Mouse (Mus musculus) liver (tissue): ENCODE results near the gene Vgll4.

Experiments used
- DNase-seq: peaks from one replicate; pipeline ENCODE4 v3.0.0-alpha.2; 2020; ENCODE audit warnings: mixed read lengths

Gene Vgll4

DNA sequence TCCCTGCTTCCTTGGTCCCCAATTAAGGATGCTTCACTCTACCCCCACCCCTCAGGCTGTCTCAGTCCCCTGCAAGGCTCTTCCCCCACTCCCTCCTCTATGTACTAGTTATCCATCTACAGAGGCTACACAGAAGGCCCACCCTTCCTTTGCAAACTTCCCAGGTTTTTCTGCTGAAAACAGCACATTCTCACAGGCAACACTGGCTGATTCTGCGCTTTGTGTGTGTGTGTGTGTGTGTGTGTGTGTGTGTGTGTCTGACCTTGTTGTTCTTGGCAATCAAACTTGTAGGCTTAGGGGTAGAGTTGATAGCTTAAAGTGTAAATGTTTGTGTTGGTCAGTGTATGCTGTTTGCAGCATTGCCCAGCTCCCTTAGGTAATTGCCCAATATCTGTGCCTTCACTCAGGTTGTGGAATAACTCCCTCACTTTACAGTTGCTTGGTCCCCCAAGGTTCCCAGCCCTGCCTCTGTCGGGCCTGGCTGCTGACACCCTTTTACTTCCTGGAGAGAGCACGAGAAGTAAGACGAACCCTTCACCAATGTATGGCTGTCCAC is 135.9 kb downstream of the Vgll4 start:
- no peak for DNase-seq

- no peak for DNase-seq
These were observed 136.6 kb downstream of the Vgll4 start for GRCm38 (mm10) chr6:114833058-114833685.

- DNase-seq = no peak
These were observed 138.0 kb downstream of the Vgll4 start for GRCm38 (mm10) chr6:114831807-114832206.

- no peak for DNase-seq
These were observed 139.9 kb downstream of the Vgll4 start for GRCm38 (mm10) chr6:114829660-114830438.

DNA sequence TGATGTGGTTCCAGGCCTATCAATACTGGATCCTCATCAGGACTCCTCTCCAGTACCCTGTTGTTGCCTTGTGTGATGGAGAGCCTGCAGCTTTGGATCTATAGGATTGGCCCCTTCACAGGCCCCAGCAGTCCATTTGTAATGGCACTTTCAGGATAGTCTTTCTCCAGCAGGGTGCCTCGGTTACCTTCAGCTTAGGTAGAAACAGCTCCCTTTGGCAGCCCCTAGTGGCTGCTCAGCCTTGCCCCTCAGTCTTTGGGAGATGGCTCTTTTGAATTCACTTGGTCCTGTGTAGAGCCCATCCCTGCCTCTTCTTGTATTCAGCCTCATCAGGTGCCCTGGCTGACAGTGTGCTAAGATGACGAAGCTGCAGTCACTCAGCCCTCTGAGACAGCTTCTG is 142.9 kb downstream of the Vgll4 start:
- DNase-seq = no peak

DNA sequence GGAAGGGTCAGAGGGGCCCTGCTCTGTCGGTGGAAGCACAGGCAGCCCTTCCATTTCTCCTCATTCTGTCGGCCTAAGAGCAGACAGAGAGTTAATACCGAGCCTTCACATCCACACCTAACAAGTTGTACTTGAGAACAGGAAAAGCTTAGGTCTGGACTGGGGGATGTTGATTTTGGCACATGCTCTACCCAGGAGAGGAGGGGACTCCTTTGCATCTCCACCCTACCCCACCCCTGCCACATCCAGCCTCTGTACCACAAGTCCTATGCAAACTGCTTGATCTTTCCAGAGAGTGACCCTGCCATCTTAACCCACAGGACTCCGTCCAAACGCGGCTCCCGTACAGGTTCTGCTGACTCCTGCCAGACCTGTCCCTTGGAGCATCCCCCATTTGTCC is 148.1 kb downstream of the Vgll4 start:
- no peak for DNase-seq

DNA sequence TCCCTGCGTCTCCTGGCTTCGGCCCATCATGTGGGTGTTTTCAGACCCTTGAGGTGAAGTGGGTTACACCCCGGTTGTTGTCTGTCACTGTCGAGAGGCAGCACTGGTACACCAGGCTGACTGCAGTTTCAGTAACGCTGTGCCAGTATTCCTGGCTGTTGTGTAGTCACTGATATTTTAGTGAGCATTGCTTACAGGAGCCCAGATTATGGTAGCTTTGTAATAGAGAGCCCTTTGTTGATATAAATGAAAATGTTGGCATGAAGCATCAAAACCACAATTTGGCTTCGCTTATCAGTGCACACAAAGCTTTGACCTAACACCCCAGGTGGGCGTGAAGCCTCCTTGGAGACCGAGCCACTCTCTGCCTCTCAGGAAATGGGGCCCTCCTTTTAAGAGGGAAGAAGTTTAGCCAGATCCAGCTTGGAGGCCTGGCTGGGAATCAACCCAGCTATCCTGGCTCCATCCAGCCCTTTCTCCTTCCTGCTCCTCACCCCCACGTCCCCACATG is 149.8 kb downstream of the Vgll4 start:
- no peak for DNase-seq

GRCm38 (mm10) chr6:114818471-114818870 is 151.3 kb downstream of the Vgll4 start:
- DNase-seq = no peak

- DNase-seq = peak; percentile 43
These were observed 151.8 kb downstream of the Vgll4 start for GRCm38 (mm10) chr6:114817948-114818347.

GRCm38 (mm10) chr6:114814882-114815650 is 154.7 kb downstream of the Vgll4 start:
- DNase-seq = peak; percentile 34

DNA sequence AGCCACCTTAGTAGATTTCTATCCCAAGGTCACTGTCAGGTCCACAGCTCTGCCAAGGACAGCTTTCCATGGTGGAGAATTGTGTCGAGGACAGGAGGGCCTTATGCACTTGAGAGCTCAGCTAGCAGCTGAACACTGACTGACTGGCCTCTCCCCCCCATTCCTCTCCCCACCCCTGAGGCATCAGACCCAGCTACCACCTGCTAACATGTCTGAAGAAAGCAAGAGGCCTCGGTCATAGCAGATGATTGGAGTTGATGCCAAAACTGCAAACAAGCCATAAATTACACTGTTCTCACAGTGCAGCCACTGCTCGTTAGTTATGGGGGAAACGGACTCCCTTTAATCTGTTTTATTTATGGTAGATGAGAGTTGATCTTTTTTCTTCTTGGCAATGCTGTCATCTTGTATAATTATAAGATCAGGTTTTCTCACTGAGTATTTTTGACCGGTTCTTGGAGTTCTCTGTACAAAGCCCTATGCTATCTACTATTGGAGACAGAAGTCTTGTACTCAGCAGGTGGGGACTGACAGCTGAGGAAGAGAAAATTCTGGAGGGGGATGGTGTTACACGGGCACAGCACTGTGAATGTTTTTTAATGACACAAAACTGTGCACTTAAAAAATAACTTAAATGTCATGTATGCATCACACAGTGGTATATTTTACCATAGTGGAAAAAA is 155.5 kb downstream of the Vgll4 start:
- no peak for DNase-seq

DNA sequence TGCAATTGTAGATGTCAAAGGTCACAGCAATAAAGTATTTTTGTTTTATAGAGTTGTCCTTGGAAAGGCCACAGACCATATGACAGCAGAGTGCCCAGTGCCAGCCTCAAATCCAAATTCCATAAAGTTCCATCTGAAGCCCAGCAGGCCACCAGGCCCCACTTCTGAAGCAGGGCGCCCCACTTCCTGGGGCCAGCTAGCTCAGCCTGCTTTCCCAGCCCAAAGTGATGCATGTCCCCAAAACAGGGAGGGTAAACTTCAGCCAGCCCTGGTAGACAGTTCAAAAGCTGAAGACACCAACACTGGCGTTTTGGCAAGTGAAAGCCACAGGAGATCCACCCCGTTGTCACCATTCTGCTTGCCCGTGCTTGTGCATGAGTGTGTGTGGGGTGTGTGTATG is 157.0 kb downstream of the Vgll4 start:
- DNase-seq = no peak

DNA sequence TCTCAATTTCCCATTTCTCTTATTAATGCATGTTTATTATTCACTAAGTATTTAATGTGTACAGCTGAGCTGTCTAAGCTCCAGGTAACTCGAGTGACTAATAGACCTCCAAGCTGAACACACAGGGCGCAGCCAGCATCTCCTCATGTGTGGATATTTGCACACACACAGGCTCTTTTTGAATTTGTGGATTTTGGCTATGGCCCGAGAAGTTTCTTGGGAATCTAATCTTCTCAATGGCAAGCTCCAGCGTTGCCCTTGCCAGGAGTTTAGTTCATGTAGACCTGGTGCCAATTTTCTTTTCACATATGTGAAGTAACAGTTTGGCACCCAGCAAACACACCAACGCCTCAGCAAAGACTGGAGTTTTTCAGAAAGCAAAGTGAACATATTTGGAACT is 157.5 kb downstream of the Vgll4 start:
- no peak for DNase-seq
